Mouse (Mus musculus) lung, postnatal 36 days (tissue): ENCODE measurements around the gene Olfr1120.
"Not testable (repeated sequence)": the region's sequence is repeated elsewhere in the genome, so short reads cannot be mapped to it uniquely, and the experiment has no call there.

Experiments used
- DNase-seq: peaks from one replicate; pipeline ENCODE4 v3.0.0; 2022; ENCODE audit warnings: mixed read lengths

The Olfr1120 gene

DNA sequence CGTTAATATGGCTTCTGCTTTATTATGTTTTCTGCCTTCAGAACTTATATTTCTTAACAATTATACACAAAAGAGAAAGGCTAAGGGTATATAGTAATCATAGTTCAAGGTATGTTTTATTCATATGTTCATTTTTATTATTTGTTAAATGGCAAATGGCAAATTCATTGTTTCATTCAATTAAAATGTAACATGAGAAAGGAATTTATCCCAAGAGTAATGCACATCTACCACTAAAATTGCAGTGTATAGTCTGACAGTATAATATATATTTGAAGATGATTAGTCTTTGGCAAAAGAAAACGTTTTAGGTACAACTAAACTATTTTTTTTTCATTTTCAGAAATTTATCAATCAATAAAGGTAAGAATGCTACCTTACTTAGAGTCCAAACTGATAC lies at the start of gene Olfr1120:
TSS of gene Olfr1120 (plus strand) at position 301 of the 400 bp plus-strand sequence.
- no peak for DNase-seq

DNA sequence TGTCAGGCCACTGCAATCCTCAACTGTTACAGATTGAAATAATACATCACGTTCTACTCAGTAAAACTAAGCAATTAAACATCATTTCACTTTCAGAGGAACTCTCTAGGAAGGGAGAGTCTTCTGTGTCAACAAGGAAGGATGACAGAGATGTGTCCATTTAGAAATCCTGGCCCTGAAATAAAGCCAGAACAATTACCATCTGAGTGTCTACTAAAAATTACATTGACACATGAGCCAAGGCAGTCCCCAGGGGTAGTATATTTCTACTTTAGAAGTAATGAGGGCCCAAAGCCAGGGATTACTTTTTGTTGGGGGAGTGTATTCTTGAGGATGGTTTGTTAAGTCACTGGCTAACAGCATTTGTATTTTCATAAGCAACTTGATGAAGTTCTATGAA lies 47.3 kb upstream of the Olfr1120 start, which contains the start of gene Olfr1118:
TSS of gene Olfr1118 (plus strand) at position 301 of the 400 bp plus-strand sequence.
- no peak for DNase-seq

DNA sequence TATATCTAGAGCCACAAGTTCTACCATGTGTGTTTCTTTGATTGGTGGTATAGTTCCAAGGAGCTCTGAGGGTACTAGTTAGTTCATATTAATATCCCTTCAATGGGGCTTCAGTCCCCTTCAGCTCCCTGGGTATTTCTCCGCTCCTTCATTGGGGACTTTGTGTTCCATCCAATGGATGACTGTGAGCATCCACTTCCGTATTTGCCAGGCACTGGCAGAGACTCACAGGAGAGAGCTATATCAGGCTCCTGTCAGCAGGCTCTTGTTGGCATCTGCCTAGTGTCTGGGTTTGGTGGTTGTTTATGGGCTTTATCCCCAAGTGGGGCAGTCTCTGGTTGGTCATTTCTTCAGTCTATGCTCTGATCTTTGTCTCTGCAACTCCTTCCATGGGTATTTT lies 5.5 kb downstream of the Olfr1120 start:
- DNase-seq: not testable (repeated sequence)

DNA sequence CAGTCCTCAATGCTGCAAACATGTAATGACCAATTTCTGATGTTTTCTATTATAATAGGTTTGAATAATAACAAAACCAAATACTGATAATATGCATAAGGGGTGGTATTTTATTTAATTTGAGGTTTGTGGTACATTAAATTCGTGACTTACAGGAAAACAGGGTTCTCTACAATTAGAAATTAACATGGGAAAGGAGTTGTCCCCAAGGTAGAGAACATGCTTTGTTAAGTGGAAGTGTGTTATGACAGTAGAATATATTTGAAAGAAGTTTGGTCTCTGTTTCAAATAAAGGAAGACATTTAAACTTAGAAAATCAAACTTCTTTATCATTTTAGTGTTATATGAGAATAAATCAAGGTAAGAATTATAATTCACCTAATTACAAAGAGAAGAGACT lies 15.0 kb downstream of the Olfr1120 start, which contains the start of gene Olfr1121:
TSS of gene Olfr1121 (plus strand) at position 301 of the 400 bp plus-strand sequence.
- DNase-seq: no peak

DNA sequence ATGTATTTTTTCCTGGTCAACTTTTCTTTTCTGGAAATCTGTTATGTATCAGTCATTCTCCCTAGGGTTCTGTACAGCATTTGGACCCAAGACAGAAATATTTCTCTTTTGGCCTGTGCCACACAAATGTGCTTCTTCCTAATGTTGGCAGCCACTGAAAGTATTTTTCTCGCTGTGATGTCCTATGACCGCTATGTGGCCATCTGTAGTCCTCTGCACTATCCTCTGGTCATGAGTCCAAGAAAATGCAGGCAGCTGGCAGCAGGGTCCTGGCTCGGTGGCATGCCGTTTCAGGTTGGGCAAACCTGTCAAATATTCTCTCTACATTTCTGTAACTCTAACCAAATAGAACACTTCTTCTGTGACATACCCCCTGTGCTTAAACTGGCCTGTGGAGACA lies 17.1 kb downstream of the Olfr1120 start:
- DNase-seq: no peak

DNA sequence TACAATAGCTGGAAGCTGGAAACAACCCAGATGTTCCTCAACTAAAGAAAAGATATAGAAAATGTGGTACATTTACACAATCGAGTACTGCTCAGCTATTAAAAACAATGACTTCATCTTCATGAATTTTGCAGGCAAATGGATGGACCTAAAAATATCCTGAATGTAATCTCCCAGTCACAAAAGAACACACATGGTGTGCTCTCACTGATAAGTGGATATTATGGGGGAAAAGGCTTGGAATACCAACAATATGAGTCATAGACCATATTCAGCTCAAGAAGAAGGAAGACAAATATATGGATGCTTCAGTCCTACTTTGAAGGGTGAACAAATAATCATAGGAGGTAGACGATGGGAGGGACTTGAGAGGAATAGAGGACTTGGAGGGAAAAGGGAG lies 29.3 kb downstream of the Olfr1120 start:
- no peak for DNase-seq

DNA sequence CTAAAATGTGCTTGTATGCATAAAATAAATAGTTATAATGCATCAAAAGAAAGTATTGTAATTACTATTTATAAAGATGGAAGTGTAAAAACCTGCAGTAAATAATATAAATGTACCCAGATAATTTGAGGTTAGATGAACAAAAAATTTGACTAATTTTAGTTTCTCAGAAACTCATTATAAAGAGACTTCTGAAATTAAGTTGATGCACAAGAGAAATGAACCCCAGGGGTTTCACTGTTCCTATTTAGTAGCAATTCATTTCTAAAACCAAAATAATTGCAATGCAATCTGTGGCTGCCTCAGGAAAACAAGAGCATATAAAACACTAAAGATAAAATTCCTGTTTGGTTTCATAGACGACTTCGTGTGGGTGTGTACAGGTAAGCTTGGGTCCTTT lies 30.9 kb downstream of the Olfr1120 start, which contains the start of gene Olfr1122:
TSS of gene Olfr1122 (plus strand) at position 301 of the 400 bp plus-strand sequence.
- no peak for DNase-seq

DNA sequence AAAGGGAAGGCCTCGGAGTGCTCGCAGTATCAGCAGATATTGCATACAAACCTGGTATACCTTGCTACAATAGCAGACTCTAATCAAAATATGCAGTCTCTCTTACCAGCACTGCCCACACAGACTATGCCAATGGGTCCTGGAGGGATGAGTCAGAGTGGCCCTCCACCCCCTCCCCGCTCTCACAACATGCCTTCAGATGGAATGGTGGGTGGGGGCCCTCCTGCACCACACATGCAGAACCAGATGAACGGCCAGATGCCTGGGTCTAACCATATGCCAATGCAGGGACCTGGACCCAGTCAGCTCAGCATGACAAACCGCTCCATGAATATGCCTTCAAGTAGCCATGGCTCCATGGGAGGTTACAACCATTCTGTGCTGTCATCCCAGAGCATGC lies 39.0 kb downstream of the Olfr1120 start:
- not testable (repeated sequence) for DNase-seq

DNA sequence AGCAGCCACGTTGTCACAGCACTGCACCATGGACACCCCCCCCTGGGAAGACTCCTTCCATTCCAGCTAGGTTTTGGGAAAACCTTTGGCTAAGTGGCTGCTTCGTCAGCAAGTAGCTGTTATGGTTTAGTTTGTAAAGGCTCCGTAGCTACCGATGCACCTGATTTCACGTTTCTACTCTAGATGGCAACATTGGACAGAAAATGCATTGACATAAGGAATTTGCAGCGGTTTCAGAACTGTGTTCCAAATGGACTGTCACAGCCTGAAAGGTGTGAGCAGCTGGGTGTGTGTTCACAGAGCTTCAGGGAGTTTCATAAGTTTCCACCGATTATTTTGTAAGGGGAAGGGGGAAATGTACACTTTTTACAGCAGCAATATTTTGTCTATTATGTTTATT lies 40.1 kb downstream of the Olfr1120 start:
- DNase-seq: not testable (repeated sequence)
